Mouse (Mus musculus) right cerebral cortex, adult 2 months (tissue): ENCODE measurements around the gene Cox8a.

Experiments
- DNase-seq, 2 experiments: peaks; one replicate each; pipeline ENCODE4 v3.0.0; 2021 to 2022; ENCODE audit warnings: low spot score in 2 of 2

The Cox8a gene

GRCm38 (mm10) chr19:7217162-7217925 is at the start of gene Cox8a:
Gene Cox8a, minus strand, starts transcription at chr19:7217616.
- peak; percentile 98 for DNase-seq

GRCm38 (mm10) chr19:7266421-7266831 is 49.0 kb upstream of the Cox8a start:
- no peak for DNase-seq

- DNase-seq = no peak
These were observed 48.2 kb upstream of the Cox8a start for GRCm38 (mm10) chr19:7265478-7266191.

- peak in 1 of 2 experiments; percentile 13 for DNase-seq
These were observed 47.4 kb upstream of the Cox8a start for GRCm38 (mm10) chr19:7264766-7265331.

GRCm38 (mm10) chr19:7264088-7264765 is 46.8 kb upstream of the Cox8a start:
- DNase-seq = peak; percentile 78 to 81

GRCm38 (mm10) chr19:7262592-7262991 is 45.2 kb upstream of the Cox8a start:
- DNase-seq = no peak

GRCm38 (mm10) chr19:7261964-7262363 is 44.5 kb upstream of the Cox8a start:
- no peak for DNase-seq

- DNase-seq = no peak
These were observed 44.1 kb upstream of the Cox8a start for GRCm38 (mm10) chr19:7261476-7261875.

- DNase-seq = no peak
These were observed 40.5 kb upstream of the Cox8a start for GRCm38 (mm10) chr19:7257881-7258280.

- DNase-seq = no peak
These were observed 28.6 kb upstream of the Cox8a start for GRCm38 (mm10) chr19:7246021-7246420.

GRCm38 (mm10) chr19:7240782-7241690 is 23.6 kb upstream of the Cox8a start, which contains the start of gene Naa40:
Gene Naa40, minus strand, starts transcription at chr19:7241183.
- DNase-seq = peak; percentile 92

GRCm38 (mm10) chr19:7240291-7240690 is 22.9 kb upstream of the Cox8a start:
- no peak for DNase-seq

GRCm38 (mm10) chr19:7239574-7239973 is 22.2 kb upstream of the Cox8a start:
- no peak for DNase-seq

GRCm38 (mm10) chr19:7236742-7237141 is 19.3 kb upstream of the Cox8a start:
- no peak for DNase-seq

- DNase-seq = no peak
These were observed 18.6 kb upstream of the Cox8a start for GRCm38 (mm10) chr19:7236011-7236410.

- DNase-seq = no peak
These were observed 18.0 kb upstream of the Cox8a start for GRCm38 (mm10) chr19:7235461-7235860.

- peak; percentile 81 to 89 for DNase-seq
These were observed 17.3 kb upstream of the Cox8a start for GRCm38 (mm10) chr19:7234537-7235221.

GRCm38 (mm10) chr19:7226511-7226914 is 9.1 kb upstream of the Cox8a start:
- DNase-seq = no peak

GRCm38 (mm10) chr19:7225096-7225690 is 7.8 kb upstream of the Cox8a start:
- DNase-seq = no peak

GRCm38 (mm10) chr19:7224253-7224652 is 6.8 kb upstream of the Cox8a start:
- no peak for DNase-seq
